Mouse (Mus musculus) embryonic fibroblast, embryonic 13.5 days (primary cell): ENCODE data around the gene Wdr38. TPM values are rescaled to one million over a fixed set of nuclear protein-coding genes. Genes with fewer than 3 reads are reported as not detected.

Source experiments
- H3K27ac ChIP-seq: 2 replicates; pipeline ENCODE4 v1.5.1; 2012; ENCODE audit warnings: low read length, control low read depth, inconsistent platforms; ENCODE audit not compliant: insufficient read depth
- H3K4me1 ChIP-seq: 2 replicates; pipeline ENCODE4 v1.6.1; 2011; ENCODE audit warnings: low read length; ENCODE audit not compliant: control insufficient read depth, insufficient read depth
- H3K4me3 ChIP-seq: 2 replicates; pipeline ENCODE4 v1.5.1; 2011; ENCODE audit warnings: mild to moderate bottlenecking, control low read depth, low read length; ENCODE audit not compliant: insufficient read depth
- CTCF ChIP-seq: IDR thresholded peaks from 2 replicates; pipeline ENCODE4 v1.5.1; 2011; ENCODE audit warnings: mild to moderate bottlenecking, control low read depth, low read length, moderate library complexity, borderline replicate concordance; ENCODE audit not compliant: insufficient read depth
- POLR2A ChIP-seq: IDR thresholded peaks from 2 replicates; pipeline ENCODE4 v1.6.1; 2011; ENCODE audit warnings: low read depth, mild to moderate bottlenecking, control low read depth, low read length, moderate library complexity
- polyA plus RNA-seq: library from polyadenylated mRNA; stranded (reverse); fragments of >200 nt; gene quantifications from 2 replicates; pipeline ENCODE4 v1.2.4, GENCODE M21; 2011; ENCODE audit warnings: low read depth; ENCODE audit not compliant: missing spikeins, insufficient read length

The Wdr38 gene
- polyA plus RNA-seq, 1 experiment = 0.26 TPM

DNA sequence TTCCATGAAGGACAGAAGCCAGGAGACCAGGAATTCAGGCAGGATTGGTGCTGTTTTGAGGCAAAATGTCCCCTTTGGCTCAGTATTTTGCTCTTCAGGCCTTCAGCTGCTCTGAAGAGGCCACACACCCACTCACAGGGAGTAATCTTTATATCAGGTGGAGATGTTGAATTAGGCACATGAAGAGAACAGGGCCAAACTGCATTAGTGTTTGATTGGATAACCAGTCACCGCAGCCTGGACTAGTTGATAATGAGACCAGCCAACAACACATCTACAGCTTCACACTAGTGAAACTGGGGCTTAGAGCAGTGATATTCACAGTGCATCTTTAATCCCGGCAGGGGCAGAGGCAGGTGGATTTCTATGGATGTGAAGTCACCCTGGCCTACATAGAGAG lies 8.3 kb upstream of the Wdr38 start:
- no peak overlapping the region for H3K27ac ChIP-seq

DNA sequence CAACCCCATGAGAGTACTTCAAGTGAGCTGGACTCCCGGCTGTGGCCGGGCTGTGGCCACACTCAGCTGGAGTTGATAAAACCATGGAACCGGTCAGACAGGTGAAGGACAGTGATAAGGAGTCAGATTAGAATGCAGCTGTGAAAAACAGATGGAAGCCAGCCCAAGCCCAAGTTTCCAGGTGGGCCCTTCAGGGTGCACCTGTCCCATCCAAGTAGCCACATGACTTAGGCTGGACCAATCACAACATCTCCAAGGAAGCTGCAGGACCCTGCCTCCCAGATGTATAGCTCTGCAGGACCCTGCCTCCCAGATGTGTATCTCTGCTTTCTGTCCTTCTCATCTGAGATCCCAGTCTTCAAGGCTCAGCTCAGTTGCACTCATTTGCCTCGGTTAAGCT lies 5.3 kb upstream of the Wdr38 start:
- TF ChIP-seq POLR2A (no peak), CTCF (no peak)
- Histone ChIP-seq H3K4me3 (no peak overlapping the region), H3K27ac (no peak overlapping the region), H3K4me1 (no peaks in the 10 kb centered on the region)

More for the DNA sequence above, 8.3 kb upstream of the Wdr38 start:
- TF ChIP-seq POLR2A = no peak
- no peak for TF ChIP-seq CTCF
- H3K4me1 ChIP-seq = no peaks in the 10 kb centered on the region
- H3K4me3 ChIP-seq = no peak overlapping the region

DNA sequence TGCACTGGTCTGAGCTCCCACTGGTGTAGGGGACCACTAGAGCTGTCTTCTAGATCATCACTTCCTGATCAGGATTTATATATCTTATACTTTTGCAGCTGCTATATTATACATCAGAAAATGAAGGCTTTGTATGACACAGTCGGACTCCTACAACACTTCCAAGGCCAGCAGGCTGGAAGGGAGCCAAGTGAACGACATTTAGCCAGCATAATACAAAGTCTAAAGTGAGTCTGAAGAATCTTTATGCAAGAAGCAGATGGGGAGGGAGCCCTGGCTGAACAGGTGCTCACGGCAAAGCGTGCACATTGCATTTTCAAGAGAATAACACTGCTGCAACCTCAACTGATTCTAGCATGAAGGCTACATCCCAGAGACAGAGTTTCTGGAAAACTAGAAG lies 4.8 kb upstream of the Wdr38 start:
- TF ChIP-seq CTCF (no peak), POLR2A (no peak)
- no peaks in the 10 kb centered on the region for H3K4me1 ChIP-seq
- H3K4me3 ChIP-seq = no peak overlapping the region
- no peak overlapping the region for H3K27ac ChIP-seq

DNA sequence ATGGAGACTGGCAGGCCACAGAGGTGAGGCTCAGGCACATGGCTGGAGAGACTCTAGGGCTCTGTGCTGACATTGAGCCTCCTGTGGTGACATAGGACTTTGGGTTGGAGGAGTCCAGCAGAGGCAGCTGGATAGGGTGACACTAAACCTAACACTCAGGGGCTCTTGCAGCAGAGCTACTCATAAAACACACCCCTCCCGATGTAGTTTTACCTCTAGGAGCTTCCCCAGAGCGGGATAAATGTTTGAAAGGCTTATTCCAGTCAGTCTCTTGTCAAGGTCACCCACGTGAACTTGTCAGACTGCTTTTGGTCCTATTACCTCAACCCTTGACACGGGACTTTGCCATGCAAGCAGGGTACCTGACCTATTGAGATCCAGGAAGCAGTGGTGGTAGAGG lies 2.1 kb downstream of the Wdr38 start:
- Histone ChIP-seq H3K4me1 (peaks cover 4% of the 10 kb centered on the region; the same call in 1 of the 2 replicates), H3K4me3 (no peak overlapping the region)
- TF ChIP-seq CTCF (no peak), POLR2A (no peak)

DNA sequence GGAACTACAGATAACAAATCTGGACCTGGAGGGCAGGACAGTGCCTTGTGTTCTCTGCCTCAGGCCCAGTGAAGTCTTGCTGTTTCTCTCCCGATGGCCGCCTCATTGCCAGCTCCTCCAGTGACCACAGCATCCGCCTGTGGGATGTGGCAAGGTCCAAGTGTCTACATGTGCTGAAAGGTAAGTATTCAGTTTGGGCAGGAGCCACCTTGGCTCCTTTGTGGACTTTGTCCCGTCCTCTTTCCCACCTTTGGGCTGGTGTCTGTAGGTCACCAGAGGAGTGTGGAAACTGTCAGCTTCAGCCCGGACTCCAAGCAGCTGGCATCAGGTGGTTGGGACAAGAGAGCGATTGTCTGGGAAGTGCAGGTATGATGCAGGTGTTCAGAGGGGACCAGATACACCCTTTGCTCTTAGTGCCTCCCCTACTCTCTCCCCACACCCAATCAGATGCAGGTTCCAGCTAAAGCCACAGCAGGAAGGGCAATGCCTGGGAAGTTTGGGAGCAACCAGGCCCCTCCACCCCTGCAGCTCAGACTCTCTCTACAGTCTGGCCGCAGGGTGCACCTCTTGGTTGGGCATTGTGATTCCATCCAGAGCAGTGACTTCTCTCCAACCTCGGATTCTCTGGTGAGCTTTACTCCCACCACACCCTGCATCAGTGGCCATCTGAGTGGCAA lies 2.8 kb downstream of the Wdr38 start:
- H3K4me1 ChIP-seq = peaks cover 4% of the 10 kb centered on the region; the same call in 1 of the 2 replicates
- no peak overlapping the region for H3K4me3 ChIP-seq
- H3K27ac ChIP-seq = no peak overlapping the region
- no peak; the same call in 1 of the 2 replicates for TF ChIP-seq POLR2A
- TF ChIP-seq CTCF = no peak

More for the DNA sequence above, 2.1 kb downstream of the Wdr38 start:
- H3K27ac ChIP-seq = no peak overlapping the region

DNA sequence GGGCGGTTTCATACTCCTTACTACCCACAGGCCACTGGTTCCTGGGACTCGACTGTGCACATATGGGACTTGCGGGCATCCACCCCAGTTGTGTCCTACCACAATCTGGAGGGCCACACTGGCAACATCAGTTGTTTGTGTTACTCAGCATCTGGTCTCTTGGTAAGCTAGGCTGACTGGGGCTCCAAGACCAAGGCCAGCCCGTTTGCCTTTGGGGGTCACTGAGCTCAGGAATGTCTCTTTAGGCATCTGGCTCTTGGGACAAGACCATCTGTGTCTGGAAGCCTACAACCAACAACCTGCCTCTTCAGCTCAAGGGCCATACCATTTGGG lies 3.3 kb downstream of the Wdr38 start:
- Histone ChIP-seq H3K4me3 (no peak overlapping the region), H3K27ac (no peak overlapping the region), H3K4me1 (peaks cover 4% of the 10 kb centered on the region; the same call in 1 of the 2 replicates)
- TF ChIP-seq POLR2A (no peak; the same call in 1 of the 2 replicates), CTCF (no peak)

DNA sequence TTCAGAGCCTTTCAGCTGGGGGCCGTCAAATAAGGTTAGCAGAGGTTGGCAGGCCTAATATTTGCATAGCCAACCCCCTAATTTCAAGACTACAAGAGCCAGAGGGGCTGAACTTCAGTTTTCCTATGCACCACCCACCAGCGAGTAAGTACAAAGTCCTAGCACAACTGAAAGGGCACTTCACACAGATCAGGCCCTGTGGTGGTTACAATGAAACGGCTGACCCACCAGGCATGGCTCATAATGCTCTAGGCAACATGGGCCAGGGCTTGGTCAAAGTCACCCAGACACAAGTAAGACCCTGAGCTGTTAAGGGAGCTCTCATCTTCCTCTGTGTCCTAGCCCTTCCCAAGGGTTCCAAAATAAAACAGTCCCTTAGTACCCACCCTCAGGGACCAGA lies 4.6 kb downstream of the Wdr38 start:
- Histone ChIP-seq H3K4me3 (peak overlapping the region; percentile 1; the same call in 1 of the 2 replicates), H3K27ac (no peak overlapping the region), H3K4me1 (peaks cover 7% of the 10 kb centered on the region; the same call in 1 of the 2 replicates)
- TF ChIP-seq CTCF = no peak
- TF ChIP-seq POLR2A = no peak

DNA sequence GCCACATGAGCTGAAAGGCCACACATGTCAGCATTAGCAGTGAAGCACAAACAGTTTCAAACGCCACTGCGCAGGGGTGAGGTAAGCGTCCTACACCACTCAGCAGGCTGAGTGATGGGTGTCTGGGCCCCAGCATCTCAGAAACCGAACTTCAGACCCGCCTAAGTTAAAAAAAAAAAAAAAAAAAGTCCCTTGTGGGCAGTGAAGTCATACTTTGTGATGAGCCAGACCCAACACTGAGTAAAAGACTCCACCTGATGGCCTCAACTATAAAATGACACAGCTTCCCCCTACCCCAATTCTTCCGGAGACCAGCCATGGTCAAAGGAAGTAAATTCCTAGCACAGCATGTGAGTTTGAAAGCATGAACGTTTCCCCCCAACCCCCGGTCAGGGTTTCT lies 5.8 kb downstream of the Wdr38 start:
- H3K4me1 ChIP-seq = peaks cover 7% of the 10 kb centered on the region; the same call in 1 of the 2 replicates
- no peak for TF ChIP-seq CTCF
- no peak for TF ChIP-seq POLR2A
- peak overlapping the region; percentile 63 for H3K4me3 ChIP-seq
- no peak overlapping the region for H3K27ac ChIP-seq

DNA sequence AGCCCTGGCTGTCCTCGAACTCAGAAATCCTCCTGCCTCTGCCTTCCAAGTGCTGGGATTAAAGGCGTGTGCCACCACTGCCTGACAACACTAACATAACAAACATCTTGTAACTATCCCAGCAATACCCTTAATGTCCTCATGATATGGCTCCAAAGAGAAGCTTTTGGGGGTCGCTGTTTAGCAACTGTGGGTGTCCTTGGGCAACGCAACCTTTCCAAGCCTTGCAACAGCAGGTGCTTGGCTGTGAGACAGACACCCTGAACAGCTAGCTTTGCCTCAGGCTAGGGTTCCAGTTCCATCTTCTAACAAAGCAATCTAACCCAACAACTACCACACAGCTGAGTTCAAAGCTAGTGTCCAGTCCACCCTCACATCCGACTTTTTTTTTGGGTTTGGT lies 6.2 kb downstream of the Wdr38 start:
- TF ChIP-seq POLR2A (no peak), CTCF (no peak)

DNA sequence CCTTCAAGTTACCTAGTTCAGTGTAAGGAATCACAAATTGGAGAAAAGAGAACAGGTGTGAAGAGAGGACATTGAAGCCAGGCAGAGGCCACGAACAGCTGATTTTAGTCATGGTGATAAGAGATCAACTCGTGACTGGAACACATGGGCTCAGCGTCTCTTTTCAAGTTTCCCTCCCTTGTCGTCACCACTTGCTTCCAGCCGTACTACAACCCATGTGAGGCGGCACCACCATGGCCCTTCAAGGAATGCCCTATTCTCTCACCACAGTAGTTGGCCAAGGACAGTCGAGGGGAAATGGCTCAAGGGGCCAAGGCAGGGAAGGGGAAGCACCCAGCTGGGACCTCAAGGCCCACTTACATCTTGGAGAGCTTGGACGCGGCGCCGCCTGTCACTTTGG lies 7.1 kb downstream of the Wdr38 start:
- TF ChIP-seq POLR2A (0 out of 2 replicates have a peak, but pooled peaks have one; percentile 23), CTCF (no peak)
- H3K4me3 ChIP-seq = peak overlapping the region; percentile 63
- no peak overlapping the region; the same call in 1 of the 2 replicates for H3K27ac ChIP-seq
- H3K4me1 ChIP-seq = peaks cover 7% of the 10 kb centered on the region; the same call in 1 of the 2 replicates

More for the DNA sequence above, 6.2 kb downstream of the Wdr38 start:
- no peak overlapping the region for H3K27ac ChIP-seq
- H3K4me1 ChIP-seq = peaks cover 7% of the 10 kb centered on the region; the same call in 1 of the 2 replicates
- peak overlapping the region; percentile 63 for H3K4me3 ChIP-seq

DNA sequence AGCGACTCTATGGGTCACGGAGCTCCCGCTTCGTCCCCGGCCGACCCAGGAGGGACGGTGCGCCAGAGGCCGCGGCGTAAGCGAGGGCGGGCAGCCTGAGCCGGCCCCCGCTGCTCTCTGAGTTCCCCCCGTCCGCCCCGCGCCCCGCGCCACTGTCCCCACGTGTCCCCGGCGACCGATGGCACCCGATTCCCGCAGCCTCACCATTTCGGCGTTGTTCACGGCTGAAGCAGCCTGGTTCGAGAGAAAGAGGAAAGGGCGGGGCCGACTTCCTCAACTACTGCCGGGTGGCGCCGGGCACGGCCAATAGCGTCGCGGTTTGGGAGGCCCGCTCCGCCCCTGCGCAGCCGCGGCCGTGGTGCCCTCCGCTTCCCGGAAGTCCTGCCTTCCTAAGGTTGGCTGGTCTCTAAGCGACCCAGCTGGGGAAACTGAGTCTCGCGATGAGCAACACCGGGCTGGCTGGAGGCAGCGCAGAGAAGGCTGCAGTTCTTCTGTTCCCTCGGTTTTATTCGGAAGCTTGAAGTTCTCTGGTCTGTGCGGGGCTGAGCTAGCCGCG lies 7.7 kb downstream of the Wdr38 start, which contains the start of gene Arpc5l:
Arpc5l (plus strand) TSS at position 469 of the 556 bp plus-strand sequence.
- peak within 1 kb of the TSS; percentile 99 for H3K4me3 ChIP-seq
- peaks cover 11% of the 10 kb centered on the region for H3K4me1 ChIP-seq
- peak within 1 kb of the TSS; percentile 50 for H3K27ac ChIP-seq
- TF ChIP-seq CTCF = no peak
- peak; percentile 94 for TF ChIP-seq POLR2A
